Mouse (Mus musculus): ENCODE measurements around the gene Mak. TPM values are rescaled to one million over a fixed set of nuclear protein-coding genes. Genes with fewer than 3 reads are reported as not detected.
"Not testable (repeated sequence)": the region's sequence is repeated elsewhere in the genome, so short reads cannot be mapped to it uniquely, and the experiment has no call there.

Gene Mak
- polyA plus RNA-seq, 1 experiment from 2014 or later, result 1.8 TPM

DNA sequence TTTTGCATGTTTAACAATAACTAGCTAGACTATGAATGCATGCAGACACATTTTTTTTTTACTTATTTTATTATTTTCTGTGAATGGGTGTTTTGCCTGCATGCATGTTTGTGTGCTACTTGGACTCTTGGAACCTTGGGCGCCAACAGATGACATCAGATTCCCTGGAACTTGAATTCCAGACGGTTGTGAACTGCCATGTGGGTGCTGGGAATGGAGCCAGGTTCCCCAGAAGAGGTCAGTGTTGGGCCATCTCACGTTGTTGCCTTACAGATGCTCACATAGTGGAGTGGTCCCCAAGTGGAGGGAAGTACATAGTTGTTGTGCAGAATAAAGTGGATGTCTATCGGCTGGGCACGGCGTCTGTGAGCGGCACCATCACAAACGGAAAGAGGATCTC lies 70.6 kb downstream of the Mak start:
- Histone ChIP-seq H3K27me3 (replicated peaks) (no peaks in the 10 kb centered on the region), H3K9me3 (no peaks in the 10 kb centered on the region), H3K4me3 (no peak overlapping the region), H3K4me1 (no peaks in the 10 kb centered on the region), H3K36me3 (replicated peaks) (peaks cover 59% of the 10 kb centered on the region; the same call in 1 of the 2 replicates), H3K27ac (no peak overlapping the region), H3K9ac (no peak overlapping the region), H3K4me2 (no peak overlapping the region)
- 83% methylated on average over 8 of the region's 8 CpGs for WGBS
- ATAC-seq (replicated peaks), result no peak

DNA sequence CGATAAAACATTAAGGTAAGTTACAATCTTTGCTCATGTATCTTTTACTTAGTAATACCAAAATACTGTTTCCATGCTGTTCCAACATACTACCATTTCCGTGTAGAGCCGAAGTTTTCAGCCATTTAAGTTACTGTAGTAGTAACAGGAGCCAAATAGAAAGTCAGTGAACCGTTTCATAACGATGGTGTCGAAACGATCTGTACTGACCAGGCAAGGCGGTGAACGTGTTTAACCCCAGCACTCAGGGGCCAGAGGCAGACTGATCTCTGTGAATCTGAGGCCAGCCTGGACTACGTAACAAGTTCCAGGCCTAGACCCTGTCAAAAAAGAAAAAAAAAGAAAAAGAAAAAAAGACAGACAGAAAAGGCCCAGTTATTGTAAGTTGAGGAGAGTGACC lies 71.2 kb downstream of the Mak start:
- Histone ChIP-seq H3K27me3 (replicated peaks) (no peaks in the 10 kb centered on the region), H3K9me3 (no peaks in the 10 kb centered on the region), H3K9ac (no peak overlapping the region), H3K4me3 (no peak overlapping the region), H3K36me3 (replicated peaks) (peaks cover 59% of the 10 kb centered on the region; the same call in 1 of the 2 replicates), H3K27ac (no peak overlapping the region), H3K4me2 (no peak overlapping the region), H3K4me1 (no peaks in the 10 kb centered on the region; the same call in 1 of the 2 replicates)
- no peak for ATAC-seq (replicated peaks)
- WGBS, result 97% methylated on average over 10 of the region's 10 CpGs

DNA sequence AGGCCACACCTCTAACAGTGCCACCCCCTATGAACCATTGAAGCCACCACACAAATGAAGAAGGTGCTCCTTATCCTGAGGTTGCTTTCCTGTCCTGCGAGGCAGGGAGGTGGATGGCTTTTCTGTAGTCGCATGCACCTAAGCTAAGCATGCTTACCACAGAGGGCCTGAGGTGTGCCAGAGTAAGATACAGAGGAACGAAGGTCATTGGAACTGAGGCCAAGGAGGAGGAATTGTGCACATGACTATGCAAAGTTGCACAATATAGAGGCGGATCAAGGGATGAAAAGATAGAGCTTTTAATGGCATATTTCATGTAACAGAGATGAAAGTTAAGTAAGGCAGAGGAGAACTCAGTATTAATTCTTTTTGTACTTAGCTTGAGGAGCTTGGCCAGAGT lies 73.3 kb downstream of the Mak start:
- H3K27me3 ChIP-seq (replicated peaks), result no peaks in the 10 kb centered on the region
- 94% methylated on average over 4 of the region's 4 CpGs for WGBS
- H3K9me3 ChIP-seq, result no peaks in the 10 kb centered on the region
- no peak overlapping the region for H3K27ac ChIP-seq
- H3K4me1 ChIP-seq, result peaks cover 14% of the 10 kb centered on the region
- H3K9ac ChIP-seq, result no peak overlapping the region
- no peak for ATAC-seq (replicated peaks)
- H3K4me3 ChIP-seq, result no peak overlapping the region
- peaks cover 47% of the 10 kb centered on the region; the same call in 1 of the 2 replicates for H3K36me3 ChIP-seq (replicated peaks)
- no peak overlapping the region for H3K4me2 ChIP-seq

DNA sequence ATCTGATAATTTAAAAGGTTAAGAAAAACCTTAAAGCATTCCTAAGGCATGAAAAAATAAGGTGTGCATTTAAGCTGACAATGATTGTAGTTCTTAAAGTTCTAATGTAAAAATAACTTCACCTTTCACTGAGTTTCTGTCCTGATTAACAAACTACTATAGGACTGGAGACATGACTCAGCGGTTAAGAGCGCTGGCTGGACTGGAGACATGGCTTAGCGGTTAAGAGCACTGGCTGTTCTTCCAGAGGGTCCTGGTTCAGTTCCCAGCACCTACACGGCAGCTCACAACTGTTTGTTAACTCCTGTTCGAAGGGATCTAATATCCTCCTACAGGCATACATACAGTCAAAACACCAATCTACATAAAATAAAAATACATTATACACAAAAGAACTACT lies 77.5 kb downstream of the Mak start:
- Histone ChIP-seq H3K4me2 (peak overlapping the region; percentile 94), H3K27me3 (replicated peaks) (no peaks in the 10 kb centered on the region), H3K4me1 (peaks cover 19% of the 10 kb centered on the region), H3K9ac (no peak overlapping the region), H3K4me3 (peak overlapping the region; percentile 91), H3K36me3 (replicated peaks) (peaks cover 13% of the 10 kb centered on the region; the same call in 1 of the 2 replicates), H3K9me3 (no peaks in the 10 kb centered on the region), H3K27ac (no peak overlapping the region)
- no peak for ATAC-seq (replicated peaks)
- whole genome bisulfite sequencing, result 90% methylated on average over 5 of the region's 5 CpGs

DNA sequence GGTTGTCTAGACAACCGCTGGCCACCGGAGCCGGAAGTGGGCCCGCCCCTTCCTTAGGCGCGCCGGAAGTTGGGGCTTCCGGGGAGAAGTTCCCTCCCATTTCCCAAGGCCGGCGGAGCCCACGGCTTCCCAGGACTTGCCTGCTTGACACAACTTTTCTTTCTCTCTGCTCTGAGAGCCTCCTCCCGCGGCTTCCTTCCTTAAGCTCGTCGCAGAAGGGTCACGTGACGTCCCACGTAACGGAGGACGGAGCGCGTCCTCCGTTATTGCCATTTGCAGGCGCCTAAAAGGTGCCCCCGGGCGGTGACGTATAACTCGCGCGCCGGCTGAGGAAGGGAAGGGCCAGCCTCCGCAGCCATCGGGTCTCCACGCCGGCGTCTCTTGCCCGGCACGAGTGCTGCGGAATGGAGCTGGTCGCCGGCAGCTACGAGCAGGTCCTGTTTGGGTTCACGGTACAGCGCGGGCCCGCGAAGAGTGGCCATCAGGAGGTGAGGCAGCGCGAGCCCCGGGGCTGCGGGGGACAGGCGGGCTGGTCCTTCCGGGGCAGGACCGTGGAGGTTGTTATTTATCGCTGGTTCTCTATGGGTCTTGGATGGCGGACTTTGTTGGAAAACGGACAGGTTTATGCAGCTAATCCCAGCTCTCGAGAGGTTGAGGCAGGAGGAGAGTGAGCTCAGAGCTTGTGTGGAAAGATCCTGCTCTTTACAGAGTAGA lies 78.4 kb downstream of the Mak start, which contains the start of gene Pak1ip1:
Gene Pak1ip1 (plus strand): TSS at position 98 of the 714 bp plus-strand sequence.
- H3K27me3 ChIP-seq (replicated peaks), result no peaks in the 10 kb centered on the region
- peak within 1 kb of the TSS; percentile 94 for H3K4me2 ChIP-seq
- under 1% methylated on average over 58 of the region's 58 CpGs for WGBS
- H3K36me3 ChIP-seq (replicated peaks), result peaks cover 8% of the 10 kb centered on the region; the same call in 1 of the 2 replicates
- H3K27ac ChIP-seq, result peak within 1 kb of the TSS; percentile 98
- no peaks in the 10 kb centered on the region for H3K9me3 ChIP-seq
- peaks cover 19% of the 10 kb centered on the region for H3K4me1 ChIP-seq
- peak within 1 kb of the TSS; percentile 91 for H3K4me3 ChIP-seq
- peak within 1 kb of the TSS; percentile 79 for H3K9ac ChIP-seq
- ATAC-seq (replicated peaks), result peak; percentile 97

DNA sequence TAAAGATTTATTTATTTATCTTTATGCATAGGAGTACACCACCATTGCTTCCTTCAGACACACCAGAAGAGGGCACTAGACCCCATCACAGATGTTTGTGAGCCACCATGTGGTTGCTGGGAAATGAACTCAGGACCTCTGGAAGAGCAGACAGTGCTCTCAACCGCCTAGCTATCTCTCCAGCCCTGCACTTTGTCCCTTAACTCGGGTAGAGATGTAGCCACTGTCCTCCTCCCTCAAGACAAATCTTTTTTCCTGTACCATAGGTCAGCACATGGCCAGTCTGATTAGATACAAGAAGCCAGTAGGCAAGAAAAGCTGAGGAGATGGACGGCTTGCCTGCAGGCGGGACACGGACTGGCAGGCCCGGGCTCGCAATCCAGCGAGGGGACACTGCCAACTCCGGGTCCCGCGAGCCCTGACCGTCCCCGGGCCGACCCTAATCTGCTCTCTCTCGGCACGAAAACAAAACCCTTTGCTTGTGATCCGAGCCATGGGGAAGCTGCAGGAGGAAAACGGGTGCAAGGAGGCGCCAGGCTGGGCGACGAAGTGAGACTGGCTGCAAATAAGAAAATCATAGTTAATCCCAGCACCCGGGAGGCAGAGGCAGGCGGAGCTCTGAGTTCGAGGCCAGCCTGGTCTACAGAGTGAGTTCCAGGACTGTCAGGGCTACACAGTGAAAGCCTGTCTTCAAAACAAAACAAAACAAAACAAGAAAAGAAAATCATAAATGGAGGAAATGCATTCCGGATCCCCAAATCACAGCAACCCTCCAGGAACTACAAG lies 79.2 kb downstream of the Mak start:
- H3K9me3 ChIP-seq, result no peaks in the 10 kb centered on the region
- peak; percentile 66 for ATAC-seq (replicated peaks)
- H3K36me3 ChIP-seq (replicated peaks), result peaks cover 4% of the 10 kb centered on the region; the same call in 1 of the 2 replicates
- peak overlapping the region; percentile 79 for H3K9ac ChIP-seq
- peak overlapping the region; percentile 98 for H3K27ac ChIP-seq
- peak overlapping the region; percentile 94 for H3K4me2 ChIP-seq
- WGBS, result under 1% methylated on average over 25 of the region's 25 CpGs
- H3K4me1 ChIP-seq, result peaks cover 19% of the 10 kb centered on the region
- H3K27me3 ChIP-seq (replicated peaks), result no peaks in the 10 kb centered on the region
- peak overlapping the region; percentile 91 for H3K4me3 ChIP-seq

DNA sequence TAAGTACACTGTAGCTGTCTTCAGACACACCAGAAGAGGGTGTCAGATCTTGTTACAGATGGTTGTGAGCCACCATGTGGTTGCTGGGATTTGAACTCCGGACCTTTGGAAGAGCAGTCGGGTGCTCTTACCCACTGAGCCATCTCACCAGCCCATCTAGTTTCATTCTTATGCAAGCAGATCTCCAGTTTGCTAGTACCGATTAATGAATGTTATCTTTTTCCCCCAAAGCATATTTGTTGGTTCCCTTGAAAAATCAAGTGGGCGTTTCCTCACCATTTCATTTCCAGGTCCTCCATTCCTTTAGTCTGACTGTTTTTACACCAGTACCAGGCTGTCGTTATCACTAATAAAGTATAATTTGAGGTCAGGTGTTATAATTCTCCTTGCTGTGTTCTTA lies 81.0 kb downstream of the Mak start:
- H3K4me3 ChIP-seq; H3K27me3 ChIP-seq (replicated peaks); ATAC-seq (replicated peaks); H3K9ac ChIP-seq; H3K36me3 ChIP-seq (replicated peaks); H3K4me2 ChIP-seq; H3K27ac ChIP-seq; H3K9me3 ChIP-seq: not testable (repeated sequence)
- WGBS, result 93% methylated on average over 5 of the region's 5 CpGs
- H3K4me1 ChIP-seq, result peaks cover 19% of the 10 kb centered on the region

DNA sequence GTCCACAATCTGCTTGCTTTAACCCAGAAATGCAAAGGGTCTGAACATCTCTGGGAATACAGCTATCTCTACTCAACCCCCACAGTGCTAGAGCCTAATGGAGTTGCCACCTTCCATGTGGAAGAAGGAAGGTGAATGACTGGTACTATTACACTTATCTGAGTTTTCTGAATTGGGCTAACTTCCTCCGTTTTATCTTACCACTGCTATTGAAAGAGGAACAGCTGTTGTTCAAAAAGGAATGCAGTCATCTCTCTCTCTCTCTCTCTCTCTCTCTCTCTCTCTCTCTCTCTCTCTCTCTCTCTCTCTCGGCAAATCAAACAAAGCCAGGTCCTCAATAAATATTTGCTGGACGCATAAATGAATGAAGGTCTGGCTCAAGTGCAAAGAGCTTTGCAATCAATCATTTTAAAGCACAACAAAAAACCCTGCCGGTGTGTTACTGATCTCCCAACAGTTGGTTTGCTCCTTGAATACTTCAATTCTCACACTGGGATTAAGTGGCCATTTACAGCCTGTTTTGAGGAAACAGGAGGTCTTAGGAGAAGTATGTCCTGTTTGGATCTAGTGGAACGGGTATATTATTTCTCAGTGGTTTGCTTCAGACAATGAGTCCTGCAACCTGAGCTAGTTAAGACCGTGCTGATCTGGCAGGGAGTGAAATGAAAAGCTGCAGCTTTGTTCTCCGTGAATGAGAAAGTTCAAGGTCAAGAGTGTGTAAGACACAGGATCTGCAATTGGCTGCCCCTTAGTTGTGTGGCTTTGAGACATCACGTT lies 84.8 kb downstream of the Mak start:
- H3K9me3 ChIP-seq, result no peaks in the 10 kb centered on the region
- no peaks in the 10 kb centered on the region for H3K27me3 ChIP-seq (replicated peaks)
- no peak for ATAC-seq (replicated peaks)
- H3K27ac ChIP-seq, result no peak overlapping the region
- H3K4me3 ChIP-seq, result no peak overlapping the region
- no peaks in the 10 kb centered on the region for H3K36me3 ChIP-seq (replicated peaks)
- peaks cover under 1% of the 10 kb centered on the region; the same call in 1 of the 2 replicates for H3K4me1 ChIP-seq
- H3K4me2 ChIP-seq, result no peak overlapping the region
- 11% methylated on average over 8 of the region's 8 CpGs for WGBS
- H3K9ac ChIP-seq, result no peak overlapping the region

DNA sequence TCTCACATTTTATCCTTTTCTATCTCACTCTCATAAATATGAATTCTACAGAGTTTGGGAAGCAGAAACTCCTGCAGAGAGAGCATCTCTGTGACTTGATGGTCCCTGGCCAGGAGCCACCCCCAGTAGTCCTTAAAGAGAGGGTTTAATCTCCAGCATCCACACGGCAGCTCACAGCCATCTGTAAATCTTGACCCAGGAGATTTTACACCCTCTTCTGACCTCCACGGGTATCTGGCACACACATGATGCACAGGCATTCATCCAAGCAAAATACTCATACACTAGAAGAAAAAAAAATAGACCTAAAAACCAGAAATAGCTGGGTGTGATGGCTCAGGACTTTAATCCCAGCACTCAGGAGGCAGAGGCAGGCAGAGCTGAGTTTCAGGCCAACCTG lies 91.1 kb downstream of the Mak start:
- Histone ChIP-seq H3K9me3 (no peaks in the 10 kb centered on the region), H3K27ac (no peak overlapping the region), H3K36me3 (replicated peaks) (no peaks in the 10 kb centered on the region), H3K9ac (no peak overlapping the region), H3K4me2 (no peak overlapping the region), H3K4me3 (no peak overlapping the region), H3K4me1 (no peaks in the 10 kb centered on the region), H3K27me3 (replicated peaks) (no peaks in the 10 kb centered on the region)
- WGBS, result 75% methylated on average over 2 of the region's 2 CpGs
- no peak for ATAC-seq (replicated peaks)

DNA sequence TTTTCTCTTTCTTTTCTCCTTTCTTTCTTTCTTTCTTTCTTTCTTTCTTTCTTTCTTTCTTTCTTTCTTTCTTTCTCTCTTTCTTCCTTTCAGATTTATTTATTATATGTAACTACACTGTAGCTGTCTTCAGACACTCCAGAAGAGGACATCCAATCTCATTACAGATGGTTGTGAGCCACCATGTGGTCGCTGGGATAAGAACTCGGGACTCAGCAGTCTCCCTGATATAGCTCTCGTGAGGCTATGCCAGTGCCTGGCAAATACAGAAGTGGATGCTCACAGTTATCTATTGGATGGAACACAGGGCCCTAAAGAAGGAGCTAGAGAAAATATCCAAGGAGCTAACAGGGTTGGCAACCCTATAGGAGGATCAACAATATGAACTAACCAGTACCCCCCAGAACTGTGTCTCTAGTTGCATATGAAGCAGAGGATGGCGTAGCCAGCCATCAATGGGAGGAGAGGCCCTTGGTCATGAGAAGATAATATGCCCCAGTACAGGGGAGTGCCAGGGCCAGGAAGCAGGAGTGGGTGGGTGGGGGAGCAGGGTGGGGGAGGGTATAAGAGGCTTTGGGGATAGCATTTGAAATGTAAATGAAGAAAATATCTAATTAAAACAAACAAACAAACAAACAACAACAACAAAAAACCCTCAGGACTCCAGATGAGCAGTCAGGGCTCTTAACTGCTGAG lies 91.8 kb downstream of the Mak start:
- ATAC-seq (replicated peaks); H3K9me3 ChIP-seq: not testable (repeated sequence)
- WGBS, result 60% methylated on average over 4 of the region's 4 CpGs

DNA sequence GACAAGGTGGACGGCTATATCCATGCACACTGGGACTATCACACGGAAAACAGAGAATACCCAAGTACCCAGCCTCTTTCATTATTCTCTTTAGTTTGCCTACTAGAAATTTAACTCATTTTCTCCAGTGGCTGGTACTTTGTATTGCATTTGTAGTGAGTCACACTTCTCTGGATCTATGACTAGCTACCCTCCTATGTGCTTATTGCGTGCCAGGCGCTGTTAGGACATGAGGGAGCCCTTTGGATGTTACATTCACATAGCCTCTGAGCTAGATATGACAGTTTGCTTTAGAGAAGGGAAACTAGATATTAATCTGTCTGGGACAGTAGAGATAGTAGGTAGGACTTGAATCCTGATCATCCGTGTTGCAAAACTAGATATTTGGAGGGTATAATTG lies 93.4 kb downstream of the Mak start:
- Histone ChIP-seq H3K9me3 (no peaks in the 10 kb centered on the region), H3K36me3 (replicated peaks) (no peaks in the 10 kb centered on the region), H3K9ac (no peak overlapping the region), H3K4me2 (no peak overlapping the region), H3K4me3 (no peak overlapping the region), H3K27ac (no peak overlapping the region), H3K27me3 (replicated peaks) (no peaks in the 10 kb centered on the region), H3K4me1 (no peaks in the 10 kb centered on the region)
- ATAC-seq (replicated peaks), result no peak
- 95% methylated on average over 5 of the region's 5 CpGs for WGBS

More for the DNA sequence above, 91.8 kb downstream of the Mak start:
- H3K27ac ChIP-seq; H3K36me3 ChIP-seq (replicated peaks); H3K4me3 ChIP-seq; H3K4me2 ChIP-seq; H3K9ac ChIP-seq; H3K4me1 ChIP-seq; H3K27me3 ChIP-seq (replicated peaks): not testable (repeated sequence)

Data from midbrain, embryonic 15.5 days (tissue).